Mouse (Mus musculus) hindbrain, embryonic 11.5 days (tissue): ENCODE measurements around the gene 2010111I01Rik. TPM values are rescaled to one million over a fixed set of nuclear protein-coding genes. Genes with fewer than 3 reads are reported as not detected.

Experiments
- ATAC-seq: fragments of 200-750 bp; cut with Nextera tagmentation; 2 replicates; pipeline ENCODE4 v1.8.0; 2017; ENCODE audit warnings: mild to moderate bottlenecking, moderate TSS enrichment, moderate library complexity; ENCODE audit not compliant: low FRiP score
- DNase-seq: peaks from one replicate; pipeline ENCODE4 v3.0.0-alpha.2; 2015; ENCODE audit warnings: low spot score
- H3K27ac ChIP-seq: fragments of 300-500 bp; sonication (generic); 2 replicates; pipeline ENCODE4 v1.5.1; 2014; ENCODE audit warnings: mild to moderate bottlenecking, low read depth, low read length
- H3K27me3 ChIP-seq: fragments of 300-500 bp; sonication (generic); 2 replicates; pipeline ENCODE4 v1.6.1; 2014; ENCODE audit warnings: mild to moderate bottlenecking, low read length, moderate library complexity, mixed read lengths; ENCODE audit not compliant: control insufficient read depth, insufficient read depth
- H3K36me3 ChIP-seq: fragments of 300-500 bp; sonication (generic); 2 replicates; pipeline ENCODE4 v1.6.1; 2014; ENCODE audit warnings: mild to moderate bottlenecking, low read length, moderate library complexity, mixed read lengths; ENCODE audit not compliant: control insufficient read depth, insufficient read depth
- H3K4me1 ChIP-seq: fragments of 300-500 bp; sonication (generic); replicated peaks from 2 replicates; pipeline ENCODE4 v1.6.1; 2014; ENCODE audit warnings: low read length, mixed read lengths; ENCODE audit not compliant: control insufficient read depth, insufficient read depth
- H3K4me2 ChIP-seq: fragments of 300-500 bp; sonication (generic); replicated peaks from 2 replicates; pipeline ENCODE4 v1.6.1; 2014; ENCODE audit warnings: mild to moderate bottlenecking, low read depth, low read length
- H3K4me3 ChIP-seq: fragments of 300-500 bp; sonication (generic); 2 replicates; pipeline ENCODE4 v1.5.1; 2014; ENCODE audit warnings: low read depth, low read length
- H3K9ac ChIP-seq: fragments of 300-500 bp; sonication (generic); 2 replicates; pipeline ENCODE4 v1.6.1; 2014; ENCODE audit warnings: low read depth, low read length
- H3K9me3 ChIP-seq: fragments of 300-500 bp; sonication (generic); 2 replicates; pipeline ENCODE4 v1.6.1; 2016; ENCODE audit warnings: low read length; ENCODE audit not compliant: control insufficient read depth
- WGBS: fragments of 180-500 bp; shearing (Covaris S2); extraction: QIAGEN DNeasy Blood & Tissue Kit; methylation state at CpG from one replicate; pipeline ENCODE4 v1.1.7; 2014; 5-methylcytosine and 5-hydroxymethylcytosine counted together
- microRNA counts: library from miRNA; unstranded; fragments of <30 nt; microRNA quantifications from one replicate; lab custom pipeline; 2015
- polyA plus RNA-seq: library from polyadenylated mRNA; unstranded; fragments of >200 nt; fragmentation: Nextera tagmentation; extraction: Ambion mirVana; gene quantifications from 2 replicates; pipeline ENCODE4 v1.2.1, GENCODE M21; 2014

The 2010111I01Rik gene
- polyA plus RNA-seq, 1 experiment from 2014 or later = 46.2 TPM

- no peak overlapping the region for H3K27ac ChIP-seq
- DNase-seq = no peak
- 88% methylated on average over 4 of the region's 4 CpGs for WGBS
- H3K36me3 ChIP-seq = no peaks in the 10 kb centered on the region
- no peaks in the 10 kb centered on the region for H3K9me3 ChIP-seq
- no peak overlapping the region for H3K4me2 ChIP-seq
- no peak overlapping the region for H3K4me3 ChIP-seq
- ATAC-seq = no peak
- no peaks in the 10 kb centered on the region for H3K27me3 ChIP-seq
- H3K4me1 ChIP-seq = no peaks in the 10 kb centered on the region
- H3K9ac ChIP-seq = no peak overlapping the region
These were observed 394.7 kb downstream of the 2010111I01Rik start for GRCm38 (mm10) chr13:63359393-63359792.

GRCm38 (mm10) chr13:63360111-63360885 lies 395.6 kb downstream of the 2010111I01Rik start:
- ATAC-seq (no peak), DNase-seq (no peak)
- no peaks in the 10 kb centered on the region for H3K27me3 ChIP-seq
- no peaks in the 10 kb centered on the region for H3K4me1 ChIP-seq
- no peak overlapping the region for H3K27ac ChIP-seq
- H3K9me3 ChIP-seq = no peaks in the 10 kb centered on the region
- no peak overlapping the region for H3K4me2 ChIP-seq
- no peaks in the 10 kb centered on the region for H3K36me3 ChIP-seq
- H3K9ac ChIP-seq = no peak overlapping the region
- 81% methylated on average over 4 of the region's 4 CpGs for WGBS
- no peak overlapping the region for H3K4me3 ChIP-seq

DNA sequence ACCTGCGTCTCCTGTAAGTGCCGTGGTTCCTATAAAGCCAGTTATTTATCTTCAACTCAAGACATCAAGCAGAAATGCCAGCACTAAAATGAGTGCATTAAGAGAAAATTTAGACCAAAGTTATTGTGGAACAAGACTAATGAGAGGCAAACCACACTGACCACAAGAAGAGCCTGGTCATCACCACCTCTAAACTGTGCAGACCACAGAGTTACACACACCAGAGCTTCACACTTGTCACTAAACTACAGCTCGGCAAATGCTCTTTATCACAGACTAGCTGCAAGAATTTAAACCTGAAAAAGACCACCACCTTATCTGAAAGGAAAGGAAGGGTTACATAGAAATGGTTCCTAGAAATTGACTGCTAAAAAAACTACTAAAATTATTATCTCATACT lies 397.1 kb downstream of the 2010111I01Rik start:
- Histone ChIP-seq H3K36me3 (no peaks in the 10 kb centered on the region), H3K9ac (no peak overlapping the region), H3K4me2 (no peak overlapping the region), H3K9me3 (no peaks in the 10 kb centered on the region), H3K27me3 (no peaks in the 10 kb centered on the region), H3K4me3 (no peak overlapping the region), H3K4me1 (no peaks in the 10 kb centered on the region), H3K27ac (no peak overlapping the region)
- ATAC-seq (no peak), DNase-seq (no peak)
- 89% methylated on average over 3 of the region's 3 CpGs for WGBS

DNA sequence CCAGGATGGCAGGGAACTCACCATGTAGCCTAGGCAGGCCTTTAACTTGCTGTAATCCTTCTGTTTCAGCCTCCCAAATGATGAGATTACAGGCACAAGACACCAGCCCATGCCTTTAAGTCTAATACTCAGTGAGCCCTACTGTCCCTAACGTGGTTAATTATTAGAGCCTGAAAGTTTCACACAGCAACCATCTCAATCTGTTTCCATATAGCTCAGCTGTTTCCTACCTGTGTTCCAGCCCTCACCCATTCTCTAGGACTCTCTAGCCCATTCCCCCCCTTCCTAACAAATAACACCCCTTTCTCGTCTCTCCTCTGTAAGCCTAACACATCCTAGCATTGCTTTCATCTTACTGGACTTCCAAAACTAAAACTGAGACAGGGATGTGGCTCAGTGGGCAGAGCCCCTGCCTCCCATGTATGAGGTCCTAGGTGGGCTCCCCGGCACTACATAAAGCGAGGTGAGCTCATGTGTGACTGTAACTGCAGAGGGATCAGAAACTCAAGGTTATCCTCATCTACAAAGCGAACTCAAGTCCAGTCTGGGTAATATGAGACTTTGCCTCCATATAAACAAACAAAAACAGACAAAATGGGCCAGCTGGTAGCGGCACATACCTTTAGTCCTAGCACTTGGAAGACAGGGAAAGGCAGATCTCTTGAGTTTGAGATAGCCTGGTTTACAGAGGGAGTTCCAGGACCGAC lies 408.9 kb downstream of the 2010111I01Rik start:
- no peak for ATAC-seq
- Histone ChIP-seq H3K9ac (no peak overlapping the region), H3K4me3 (no peak overlapping the region), H3K4me2 (no peak overlapping the region), H3K27ac (no peak overlapping the region), H3K4me1 (no peaks in the 10 kb centered on the region), H3K27me3 (no peaks in the 10 kb centered on the region), H3K9me3 (no peaks in the 10 kb centered on the region), H3K36me3 (no peaks in the 10 kb centered on the region)
- no peak for DNase-seq
- 85% methylated on average over 7 of the region's 7 CpGs for WGBS

MicroRNAs encoded within 50 kb of the gene (microRNA counts, 519-probe panel; counts per million panel counts)
- microRNA mmu-miR-23b (lab: Ali Mortazavi, UCI) (4,121 counts per million, percentile 40 among the panel's probes with 10 or more counts), microRNA mmu-miR-24 (lab: Ali Mortazavi, UCI) (4,527 counts per million, percentile 48 among the panel's probes with 10 or more counts), microRNA mmu-miR-27b (lab: Ali Mortazavi, UCI) (2,308 counts per million, percentile 6 among the panel's probes with 10 or more counts)

Other genes starting within 250 kb of the 2010111I01Rik start
- 31.9 and 36.8 TPM in 2 replicates for gene Platr25, start 204.2 kb upstream of the 2010111I01Rik start, polyA plus RNA-seq
- 11.8 and 12.7 TPM in 2 replicates for gene Gm5141, start 179.1 kb upstream of the 2010111I01Rik start, polyA plus RNA-seq
- gene Fbp2, start 106.5 kb upstream of the 2010111I01Rik start, polyA plus RNA-seq = 0.14 TPM in 1 of 2 replicates, not detected in the other
- not detected in 2 replicates for gene Fbp1, start 76.6 kb upstream of the 2010111I01Rik start, polyA plus RNA-seq